Mouse (Mus musculus) embryonic fibroblast, embryonic 13.5 days (primary cell): Measurements from ENCODE around the gene Spef2.

ENCODE experiments used
- CTCF ChIP-seq: IDR thresholded peaks from 2 replicates; pipeline ENCODE4 v1.5.1; 2011; ENCODE audit warnings: mild to moderate bottlenecking, control low read depth, low read length, moderate library complexity, borderline replicate concordance; ENCODE audit not compliant: insufficient read depth
- POLR2A ChIP-seq: IDR thresholded peaks from 2 replicates; pipeline ENCODE4 v1.6.1; 2011; ENCODE audit warnings: low read depth, mild to moderate bottlenecking, control low read depth, low read length, moderate library complexity

DNA sequence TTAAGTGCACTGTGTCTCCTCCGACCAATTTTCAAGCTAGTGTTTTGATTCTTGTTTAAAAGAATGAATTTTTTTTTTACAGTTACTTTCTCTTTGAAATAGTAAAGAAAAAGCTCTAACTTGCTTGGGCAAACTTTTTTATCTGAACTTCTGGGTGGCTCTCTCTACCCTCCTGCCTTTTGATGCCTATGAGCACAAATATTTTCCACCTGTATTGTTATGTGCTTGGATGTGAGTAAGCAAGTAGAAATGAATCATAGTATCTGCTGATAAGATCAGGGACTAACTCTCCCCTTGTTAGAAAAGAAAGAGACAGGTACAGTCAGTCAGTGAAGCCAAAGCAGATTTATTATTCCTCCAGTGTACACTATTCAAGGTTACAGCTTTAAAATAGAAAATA is 87.5 kb downstream of the Spef2 start:
- TF ChIP-seq POLR2A (no peak), CTCF (no peak)
